Mouse (Mus musculus) thymus, adult 2 months (tissue): ENCODE measurements around the gene Cd3g.

ENCODE experiments used
- CTCF ChIP-seq: fragments of 200-500 bp; IDR thresholded peaks from 2 replicates; pipeline ENCODE4 v1.5.1; 2012; ENCODE audit warnings: mild to moderate bottlenecking, control low read depth, low read length, moderate library complexity, borderline replicate concordance; ENCODE audit not compliant: control insufficient read depth, poor library complexity, insufficient read depth; ENCODE audit errors: extremely low read depth
- POLR2A ChIP-seq: fragments of 200-500 bp; IDR thresholded peaks from 2 replicates; pipeline ENCODE4 v1.6.1; 2012; ENCODE audit warnings: mild to moderate bottlenecking, low read length, control low read depth, moderate library complexity; ENCODE audit not compliant: control insufficient read depth, poor library complexity, insufficient read depth; ENCODE audit errors: extremely low read depth

DNA sequence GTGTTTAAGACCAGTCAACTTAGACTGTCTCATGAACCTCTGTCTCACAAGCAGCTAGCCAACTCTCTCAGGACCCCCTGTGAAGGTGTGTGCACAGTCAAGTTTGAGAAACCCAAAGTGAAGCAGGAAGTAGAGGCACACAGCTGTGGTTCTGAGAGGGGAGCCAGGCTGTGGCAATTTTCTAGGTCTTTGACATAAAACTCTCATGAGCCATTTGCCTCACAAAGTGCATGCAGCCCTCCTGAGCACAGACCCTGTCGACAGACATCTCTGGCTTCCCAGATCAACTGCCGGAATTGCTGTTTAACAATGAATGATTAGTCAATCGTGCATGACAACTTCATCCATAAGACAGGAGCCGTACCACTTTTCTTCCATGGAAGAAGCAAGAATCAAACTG is 28.1 kb upstream of the Cd3g start:
- TF ChIP-seq CTCF (no peak), POLR2A (peak; percentile 61)
